Mouse (Mus musculus) erythroblast, embryonic 14.5 days (primary cell): ENCODE measurements around the gene 1810009J06Rik. TPM values are rescaled to one million over a fixed set of nuclear protein-coding genes. Genes with fewer than 3 reads are reported as not detected.
"Not testable (repeated sequence)": the region's sequence is repeated elsewhere in the genome, so short reads cannot be mapped to it uniquely, and the experiment has no call there.

Experiments
- H3K27me3 ChIP-seq: 2 replicates; pipeline ENCODE4 v1.6.1; 2012; ENCODE audit warnings: inconsistent platforms; ENCODE audit not compliant: control insufficient read depth
- H3K36me3 ChIP-seq: 2 replicates; pipeline ENCODE4 v1.6.1; 2012; ENCODE audit warnings: mild to moderate bottlenecking, inconsistent platforms; ENCODE audit not compliant: control insufficient read depth
- H3K4me1 ChIP-seq: 2 replicates; pipeline ENCODE4 v1.6.1; 2012; ENCODE audit warnings: inconsistent platforms; ENCODE audit not compliant: control insufficient read depth
- H3K4me3 ChIP-seq: replicated peaks from 2 replicates; pipeline ENCODE3; 2012; ENCODE audit warnings: moderate library complexity, mild to moderate bottlenecking, inconsistent platforms
- H3K9me3 ChIP-seq: 2 replicates; pipeline ENCODE4 v1.6.1; 2012; ENCODE audit warnings: low read length, inconsistent platforms, mixed read lengths; ENCODE audit not compliant: control insufficient read depth
- GATA1 ChIP-seq: IDR thresholded peaks from 2 replicates; pipeline ENCODE4 v1.6.1; 2012; ENCODE audit warnings: low read length, inconsistent platforms, mixed read lengths
- TAL1 ChIP-seq: IDR thresholded peaks from 3 replicates; pipeline ENCODE4 v1.6.1; 2012; ENCODE audit warnings: low read length, inconsistent platforms, mixed read lengths
- polyA plus RNA-seq: library from polyadenylated mRNA; stranded (reverse); fragments of >175 nt; gene quantifications from 2 replicates; pipeline ENCODE4 v1.2.3, GENCODE M21; 2012

The 1810009J06Rik gene
- polyA plus RNA-seq, result not detected in 2 replicates

DNA sequence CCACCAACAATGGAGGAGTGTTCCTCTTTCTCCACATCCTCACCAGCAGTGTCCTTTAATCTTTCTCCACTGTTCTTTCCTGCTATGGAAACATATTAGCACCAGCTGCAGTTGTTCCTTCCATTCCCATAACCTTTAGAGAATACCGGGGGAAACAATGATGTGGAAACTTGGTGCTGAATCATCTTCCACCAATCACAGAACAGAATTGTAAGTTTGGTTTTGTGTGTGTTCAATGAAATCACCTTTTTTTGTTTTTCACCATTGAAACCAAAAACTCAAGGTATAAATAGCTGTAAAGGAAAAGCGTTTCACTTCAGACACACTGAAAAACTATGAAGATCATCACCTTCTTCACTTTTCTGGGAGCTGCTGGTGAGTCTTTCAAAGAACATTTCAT is at the start of gene 1810009J06Rik:
TSS of gene 1810009J06Rik (plus strand) at position 301 of the 400 bp plus-strand sequence.
- not testable (repeated sequence) for H3K4me3 ChIP-seq, H3K4me1 ChIP-seq, H3K36me3 ChIP-seq, H3K9me3 ChIP-seq, H3K27me3 ChIP-seq

DNA sequence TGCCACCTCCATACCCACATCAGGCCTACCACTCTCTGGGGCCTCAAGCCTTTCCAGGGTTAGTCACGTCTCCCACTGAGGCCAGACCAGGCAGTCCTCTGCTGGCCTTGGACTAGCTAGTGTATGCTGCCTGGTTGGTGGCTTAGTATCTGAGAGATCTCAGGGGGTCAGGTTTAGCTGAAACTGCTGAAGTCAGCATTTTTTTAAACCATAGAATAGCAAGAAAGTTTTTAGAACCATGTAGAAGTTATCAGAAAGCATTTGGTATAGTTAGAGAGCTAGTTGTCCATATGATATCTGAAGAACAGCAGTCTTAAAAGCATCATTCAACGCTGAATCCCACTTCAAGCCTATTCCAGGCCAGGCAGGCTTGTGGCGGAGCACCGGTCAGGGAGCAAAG is 44.6 kb upstream of the 1810009J06Rik start:
- no peaks in the 10 kb centered on the region for H3K4me1 ChIP-seq
- no peak for TF ChIP-seq TAL1
- no peak for TF ChIP-seq GATA1
- no peaks in the 10 kb centered on the region for H3K27me3 ChIP-seq
- H3K4me3 ChIP-seq, result no peak overlapping the region
- H3K9me3 ChIP-seq, result no peaks in the 10 kb centered on the region
- H3K36me3 ChIP-seq, result no peaks in the 10 kb centered on the region

DNA sequence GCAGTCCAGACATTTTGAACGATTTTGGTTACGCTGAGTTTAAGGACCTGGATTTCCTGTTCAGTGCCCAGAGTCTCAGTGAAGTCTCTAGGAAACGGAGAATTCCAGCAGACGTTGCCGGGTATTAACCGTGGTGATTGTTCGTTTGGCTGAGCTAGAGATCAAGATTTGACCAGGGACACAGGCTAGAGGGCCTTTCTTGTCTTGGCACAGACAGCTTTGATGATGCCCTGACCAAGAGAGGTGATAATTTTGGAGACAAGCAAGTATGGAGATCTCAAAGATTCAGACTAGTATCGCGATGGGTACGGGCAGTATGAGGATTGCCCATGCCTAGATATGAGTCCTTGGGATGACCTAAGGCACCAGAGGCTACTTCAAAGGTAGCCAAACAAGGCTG is 24.1 kb upstream of the 1810009J06Rik start, which contains the start of gene 1700074P13Rik:
TSS of gene 1700074P13Rik (minus strand) at position 101 of the 400 bp plus-strand sequence.
- TF ChIP-seq TAL1, result no peak
- no peak for TF ChIP-seq GATA1
- no peaks in the 10 kb centered on the region for H3K36me3 ChIP-seq
- no peak within 1 kb of the TSS for H3K4me3 ChIP-seq
- H3K4me1 ChIP-seq, result no peaks in the 10 kb centered on the region
- no peaks in the 10 kb centered on the region for H3K9me3 ChIP-seq
- no peaks in the 10 kb centered on the region for H3K27me3 ChIP-seq

DNA sequence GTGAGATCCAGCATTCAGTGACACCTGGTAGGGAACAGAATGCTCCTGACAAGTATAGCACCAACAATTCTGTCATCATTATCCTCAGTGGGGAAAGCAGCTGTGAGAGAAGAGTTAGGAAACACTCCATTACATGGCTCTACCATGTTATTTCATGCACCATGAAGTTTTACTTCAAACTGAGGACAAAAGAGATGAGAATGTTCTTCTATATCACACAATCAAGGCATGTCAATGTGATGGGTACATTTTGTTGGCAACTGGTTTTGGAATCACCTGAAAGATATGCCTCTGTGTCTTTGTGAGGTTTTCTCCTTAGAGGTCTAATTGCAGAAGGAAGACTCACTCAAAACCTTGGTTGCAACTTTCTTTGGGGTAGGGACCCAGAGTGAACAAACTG is 12.8 kb upstream of the 1810009J06Rik start, which contains the start of gene Gm4744:
TSS of gene Gm4744 (minus strand) at position 101 of the 400 bp plus-strand sequence.
- Histone ChIP-seq H3K9me3 (no peaks in the 10 kb centered on the region), H3K27me3 (no peaks in the 10 kb centered on the region), H3K36me3 (no peaks in the 10 kb centered on the region), H3K4me3 (no peak within 1 kb of the TSS), H3K4me1 (no peaks in the 10 kb centered on the region)
- TF ChIP-seq GATA1 (no peak), TAL1 (no peak)

GRCm38 (mm10) chr6:40953716-40954115 is 10.8 kb upstream of the 1810009J06Rik start:
- TF ChIP-seq TAL1, result no peak
- no peak for TF ChIP-seq GATA1
- Histone ChIP-seq H3K4me1 (no peaks in the 10 kb centered on the region), H3K9me3 (no peaks in the 10 kb centered on the region), H3K36me3 (no peaks in the 10 kb centered on the region), H3K4me3 (no peak overlapping the region), H3K27me3 (no peaks in the 10 kb centered on the region)

DNA sequence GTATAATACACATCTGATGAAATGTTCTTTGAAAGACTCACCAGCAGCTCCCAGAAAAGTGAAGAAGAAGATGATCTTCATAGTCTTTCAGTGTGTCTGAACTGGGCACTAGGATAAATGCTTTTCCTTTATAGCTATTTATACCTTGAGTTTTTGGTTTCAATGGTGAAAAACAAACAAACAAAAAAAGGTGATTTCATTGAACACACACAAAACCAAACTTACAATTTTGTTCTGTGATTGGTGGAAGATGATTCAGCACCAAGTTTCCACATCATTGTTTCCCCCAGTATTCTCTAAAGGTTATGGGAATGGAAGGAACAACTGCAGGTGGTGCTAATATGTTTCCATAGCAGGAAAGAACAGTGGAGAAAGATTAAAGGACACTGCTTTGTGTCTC is 34.8 kb downstream of the 1810009J06Rik start, which contains the start of gene Gm2663:
TSS of gene Gm2663 (minus strand) at position 101 of the 400 bp plus-strand sequence.
- not testable (repeated sequence) for H3K4me1 ChIP-seq, H3K9me3 ChIP-seq, H3K36me3 ChIP-seq, H3K4me3 ChIP-seq, H3K27me3 ChIP-seq

DNA sequence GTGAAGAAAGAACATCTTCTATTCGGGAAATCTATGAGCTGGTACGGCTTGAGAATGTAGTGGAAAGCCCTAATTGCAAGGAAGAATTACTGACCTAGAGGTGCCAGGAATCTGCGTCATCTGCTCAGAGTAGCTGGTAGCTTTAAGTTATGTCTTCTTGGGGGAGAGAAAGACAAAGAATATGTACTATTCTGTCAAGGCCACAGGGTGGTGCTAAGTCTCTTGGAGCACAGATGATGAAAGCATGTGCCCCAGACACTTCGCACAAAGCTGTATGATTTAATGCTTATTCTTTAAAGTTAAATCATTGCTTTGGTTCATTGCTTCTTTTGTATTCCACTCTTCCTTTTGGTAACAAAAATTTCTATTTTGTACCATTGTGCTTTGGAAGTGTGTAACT is 50.5 kb downstream of the 1810009J06Rik start:
- Histone ChIP-seq H3K27me3 (no peaks in the 10 kb centered on the region), H3K36me3 (no peaks in the 10 kb centered on the region), H3K4me3 (no peak overlapping the region), H3K9me3 (no peaks in the 10 kb centered on the region), H3K4me1 (no peaks in the 10 kb centered on the region)
- TF ChIP-seq GATA1, result no peak
- no peak for TF ChIP-seq TAL1

Other genes with a start within 250 kb of the 1810009J06Rik start
- gene Moxd2, start 77.3 kb upstream of the 1810009J06Rik start, polyA plus RNA-seq, result not detected in 2 replicates
- gene Prss58, start 64.4 kb upstream of the 1810009J06Rik start, polyA plus RNA-seq, result not detected in 2 replicates
- gene 1700074P13Rik, start 24.2 kb upstream of the 1810009J06Rik start, polyA plus RNA-seq, result not detected in 2 replicates
- gene Gm4744, start 12.9 kb upstream of the 1810009J06Rik start, polyA plus RNA-seq, result not detected in 2 replicates
- gene Gm2663, start 34.7 kb downstream of the 1810009J06Rik start, polyA plus RNA-seq, result not detected in 2 replicates
- 0.02 TPM in 1 of 2 replicates, not detected in the other for gene 2210010C04Rik, start 70.8 kb downstream of the 1810009J06Rik start, polyA plus RNA-seq